Mouse (Mus musculus) heart, embryonic 10.5 days (tissue): Measurements from ENCODE around the gene Gm49416. TPM values are rescaled to one million over a fixed set of nuclear protein-coding genes. Genes with fewer than 3 reads are reported as not detected.

Experiments used
- DNase-seq: peaks from one replicate; pipeline ENCODE4 v3.0.0-alpha.2; 2017; ENCODE audit warnings: low spot score
- H3K27ac ChIP-seq: fragments of 300-500 bp; sonication (generic); 2 replicates; pipeline ENCODE4 v1.5.1; 2016; ENCODE audit warnings: mild to moderate bottlenecking
- H3K27me3 ChIP-seq: fragments of 300-500 bp; sonication (generic); 2 replicates; pipeline ENCODE4 v1.6.1; 2016; ENCODE audit warnings: mild to moderate bottlenecking; ENCODE audit not compliant: poor library complexity, insufficient read depth, severe bottlenecking
- H3K36me3 ChIP-seq: fragments of 300-500 bp; sonication (generic); 2 replicates; pipeline ENCODE4 v1.6.1; 2016; ENCODE audit warnings: mild to moderate bottlenecking, moderate library complexity
- H3K4me1 ChIP-seq: fragments of 300-500 bp; sonication (generic); 2 replicates; pipeline ENCODE4 v1.6.1; 2016; ENCODE audit warnings: mild to moderate bottlenecking
- H3K4me3 ChIP-seq: fragments of 300-500 bp; sonication (generic); 2 replicates; pipeline ENCODE4 v1.5.1; 2016; ENCODE audit warnings: mild to moderate bottlenecking, moderate library complexity
- H3K9me3 ChIP-seq: fragments of 300-500 bp; sonication (generic); 2 replicates; pipeline ENCODE4 v1.6.1; 2016; ENCODE audit warnings: mild to moderate bottlenecking, moderate library complexity
- WGBS: fragments of 180-500 bp; shearing (Covaris S2); methylation state at CpG from one replicate; pipeline ENCODE4 v1.1.7; 2016; 5-methylcytosine and 5-hydroxymethylcytosine counted together
- polyA plus RNA-seq: library from polyadenylated mRNA; unstranded; fragments of >200 nt; fragmentation: Nextera tagmentation; extraction: Ambion mirVana; gene quantifications from 2 replicates; pipeline ENCODE4 v1.2.1, GENCODE M21; 2016

The Gm49416 gene
- polyA plus RNA-seq, 1 experiment from 2014 or later = not detected

DNA sequence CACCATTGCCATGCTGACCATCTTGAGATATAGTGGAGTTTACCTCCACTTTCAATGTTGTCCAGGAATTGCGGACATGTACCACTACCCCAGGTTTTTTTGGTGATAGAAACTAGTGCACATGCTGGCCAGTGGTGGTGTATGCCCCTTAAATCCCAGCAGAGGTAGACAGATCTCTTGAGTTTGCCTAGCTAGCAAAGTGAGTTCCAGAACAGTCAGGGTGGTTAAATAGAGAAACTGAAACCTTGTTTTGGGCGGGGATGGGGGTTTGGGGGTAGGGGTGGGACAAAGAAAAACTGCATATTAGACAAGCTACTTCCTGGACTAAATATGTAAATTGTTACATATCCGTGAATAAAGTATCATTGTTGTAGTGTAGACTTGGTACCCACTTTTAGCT lies 30.3 kb downstream of the Gm49416 start:
- no peaks in the 10 kb centered on the region for H3K27me3 ChIP-seq
- H3K27ac ChIP-seq = no peak overlapping the region
- 87% methylated on average over 3 of the region's 3 CpGs for WGBS
- DNase-seq = no peak
- peaks cover 13% of the 10 kb centered on the region for H3K4me1 ChIP-seq
- H3K9me3 ChIP-seq = no peaks in the 10 kb centered on the region
- H3K36me3 ChIP-seq = peaks cover 44% of the 10 kb centered on the region
- H3K4me3 ChIP-seq = no peak overlapping the region

DNA sequence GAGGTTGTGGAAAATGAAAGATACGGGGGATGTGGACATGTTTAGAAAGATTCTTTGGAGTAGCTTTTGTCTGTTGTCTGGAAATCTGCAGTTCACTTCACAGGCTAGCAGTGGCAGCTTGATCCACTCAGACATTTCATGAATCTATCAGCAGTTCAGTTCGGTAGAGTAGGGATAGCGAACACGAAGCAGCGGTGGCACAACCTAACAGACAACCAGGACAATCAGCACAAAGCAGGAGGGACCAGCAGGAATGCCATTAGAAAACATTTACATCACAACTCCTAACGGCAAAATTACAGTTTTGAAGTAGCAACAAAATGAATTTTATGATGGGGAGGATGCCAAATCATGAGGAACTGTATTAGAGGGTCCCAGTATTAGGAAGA lies 31.0 kb downstream of the Gm49416 start:
- H3K9me3 ChIP-seq = no peaks in the 10 kb centered on the region
- peaks cover 37% of the 10 kb centered on the region for H3K36me3 ChIP-seq
- H3K27me3 ChIP-seq = no peaks in the 10 kb centered on the region
- peak overlapping the region; percentile 92 for H3K27ac ChIP-seq
- WGBS = 62% methylated on average over 6 of the region's 6 CpGs
- H3K4me1 ChIP-seq = peaks cover 13% of the 10 kb centered on the region
- peak overlapping the region; percentile 86 for H3K4me3 ChIP-seq
- DNase-seq = no peak

DNA sequence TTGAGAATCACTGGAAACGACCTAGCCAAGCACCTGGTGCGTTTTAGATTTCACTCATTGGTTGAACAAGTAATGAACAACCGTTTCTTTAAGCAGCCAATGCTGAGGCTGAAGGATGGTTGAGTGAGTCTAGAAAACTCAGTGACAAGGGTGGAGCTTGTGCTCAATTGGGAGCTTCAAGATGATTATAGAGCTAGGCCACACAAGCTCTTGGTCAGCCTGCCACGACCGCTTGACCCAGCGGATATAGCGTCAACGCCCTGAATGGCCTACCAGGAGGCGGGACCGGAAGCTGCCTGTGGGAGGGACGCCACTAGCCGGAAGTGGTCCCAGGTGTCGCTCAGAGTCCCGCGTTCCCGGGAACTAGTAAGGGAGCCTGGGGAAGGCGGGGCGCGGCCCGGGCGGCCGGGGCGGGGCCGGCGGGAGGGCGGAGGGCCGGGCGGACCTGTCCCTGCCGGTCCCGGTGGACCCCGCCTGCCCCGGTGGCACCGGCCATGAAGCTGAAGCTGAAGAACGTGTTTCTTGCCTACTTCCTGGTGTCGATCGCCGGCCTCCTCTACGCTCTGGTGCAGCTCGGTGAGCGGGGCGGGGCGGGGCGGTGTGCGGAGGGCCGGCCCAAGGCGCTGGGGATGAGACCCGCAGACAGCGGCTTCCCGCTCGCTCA lies 31.5 kb downstream of the Gm49416 start, which contains the start of gene B3gat3:
Gene B3gat3, plus strand, starts transcription at position 302 of the 664 bp plus-strand sequence.
- no peaks in the 10 kb centered on the region for H3K9me3 ChIP-seq
- peak within 1 kb of the TSS; percentile 92 for H3K27ac ChIP-seq
- peak within 1 kb of the TSS; percentile 86 for H3K4me3 ChIP-seq
- H3K4me1 ChIP-seq = peaks cover 13% of the 10 kb centered on the region
- H3K36me3 ChIP-seq = peaks cover 33% of the 10 kb centered on the region
- WGBS = 3% methylated on average over 50 of the region's 50 CpGs
- peak; percentile 98 for DNase-seq
- H3K27me3 ChIP-seq = no peaks in the 10 kb centered on the region

DNA sequence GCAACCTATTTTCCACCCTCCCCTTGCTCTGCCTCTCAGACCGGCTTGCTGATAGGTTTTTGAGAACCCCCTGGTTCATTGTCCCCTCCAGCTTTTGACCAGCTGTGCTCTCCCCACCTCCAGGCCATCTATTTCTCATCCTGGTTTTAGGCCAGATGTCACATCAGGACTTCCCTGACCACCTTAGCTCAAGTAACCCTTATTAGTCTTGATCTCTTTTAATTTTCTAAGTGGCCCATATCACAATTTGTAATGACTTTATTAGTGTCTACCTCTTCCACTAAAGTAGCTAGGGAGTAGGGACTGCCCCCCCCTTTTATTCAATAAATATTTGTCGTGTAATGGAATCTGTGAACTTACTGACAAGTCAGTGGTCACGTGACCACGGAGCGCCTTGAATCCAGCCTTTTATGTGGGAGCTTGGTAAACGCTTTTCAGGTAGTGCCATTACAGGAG lies 32.1 kb downstream of the Gm49416 start:
- H3K4me1 ChIP-seq = peaks cover 13% of the 10 kb centered on the region
- peak overlapping the region; percentile 92 for H3K27ac ChIP-seq
- DNase-seq = no peak
- H3K27me3 ChIP-seq = no peaks in the 10 kb centered on the region
- 4% methylated on average over 6 of the region's 6 CpGs for WGBS
- H3K4me3 ChIP-seq = peak overlapping the region; percentile 86
- no peaks in the 10 kb centered on the region for H3K9me3 ChIP-seq
- peaks cover 33% of the 10 kb centered on the region for H3K36me3 ChIP-seq

DNA sequence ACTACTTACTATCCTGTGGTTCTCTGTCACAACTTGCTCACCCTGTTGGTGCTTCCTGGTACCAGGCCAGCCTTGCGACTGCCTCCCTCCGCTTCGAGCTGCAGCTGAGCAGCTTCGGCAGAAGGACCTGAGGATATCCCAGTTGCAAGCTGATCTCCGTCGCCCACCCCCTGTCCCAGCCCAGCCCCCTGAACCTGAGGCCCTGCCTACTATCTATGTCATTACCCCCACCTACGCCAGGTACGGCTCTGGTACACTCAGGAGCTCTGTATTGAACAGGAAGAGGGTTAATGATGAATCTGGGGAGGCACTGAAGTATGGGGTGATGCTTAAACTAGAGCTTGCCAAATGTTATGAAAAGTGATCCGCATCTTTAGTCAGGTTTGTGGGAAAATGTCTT lies 33.0 kb downstream of the Gm49416 start:
- H3K36me3 ChIP-seq = peaks cover 32% of the 10 kb centered on the region
- no peaks in the 10 kb centered on the region for H3K9me3 ChIP-seq
- peaks cover 13% of the 10 kb centered on the region for H3K4me1 ChIP-seq
- no peaks in the 10 kb centered on the region for H3K27me3 ChIP-seq
- DNase-seq = no peak
- H3K4me3 ChIP-seq = 0 out of 2 replicates have a peak overlapping the region, but pooled peaks have one; percentile 86
- WGBS = 80% methylated on average over 9 of the region's 9 CpGs
- 0 out of 2 replicates have a peak overlapping the region, but pooled peaks have one; percentile 32 for H3K27ac ChIP-seq

DNA sequence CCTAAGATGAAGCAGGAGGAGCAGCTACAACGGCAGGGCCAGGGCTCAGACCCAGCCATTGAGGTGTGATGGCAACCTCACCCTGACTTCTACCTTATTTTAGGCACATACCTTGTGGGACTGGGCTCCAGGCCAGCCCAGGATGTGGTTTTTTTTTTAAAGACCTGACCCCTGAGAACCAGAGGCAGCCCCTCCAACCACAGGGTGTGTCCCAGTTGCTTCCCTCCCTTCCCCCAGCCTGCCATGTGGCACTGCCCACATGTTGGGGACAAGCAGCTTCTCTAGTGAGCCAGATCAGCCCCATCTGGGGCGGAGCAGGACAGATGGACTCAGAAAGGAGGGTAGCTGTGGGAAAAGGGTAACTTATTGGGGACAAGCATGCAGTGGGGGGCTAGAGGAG lies 38.0 kb downstream of the Gm49416 start:
- no peak overlapping the region for H3K4me3 ChIP-seq
- no peak overlapping the region for H3K27ac ChIP-seq
- DNase-seq = no peak
- WGBS = 83% methylated on average over 2 of the region's 2 CpGs
- H3K4me1 ChIP-seq = peaks cover 19% of the 10 kb centered on the region
- H3K9me3 ChIP-seq = no peaks in the 10 kb centered on the region
- peaks cover 48% of the 10 kb centered on the region for H3K36me3 ChIP-seq
- no peaks in the 10 kb centered on the region for H3K27me3 ChIP-seq

DNA sequence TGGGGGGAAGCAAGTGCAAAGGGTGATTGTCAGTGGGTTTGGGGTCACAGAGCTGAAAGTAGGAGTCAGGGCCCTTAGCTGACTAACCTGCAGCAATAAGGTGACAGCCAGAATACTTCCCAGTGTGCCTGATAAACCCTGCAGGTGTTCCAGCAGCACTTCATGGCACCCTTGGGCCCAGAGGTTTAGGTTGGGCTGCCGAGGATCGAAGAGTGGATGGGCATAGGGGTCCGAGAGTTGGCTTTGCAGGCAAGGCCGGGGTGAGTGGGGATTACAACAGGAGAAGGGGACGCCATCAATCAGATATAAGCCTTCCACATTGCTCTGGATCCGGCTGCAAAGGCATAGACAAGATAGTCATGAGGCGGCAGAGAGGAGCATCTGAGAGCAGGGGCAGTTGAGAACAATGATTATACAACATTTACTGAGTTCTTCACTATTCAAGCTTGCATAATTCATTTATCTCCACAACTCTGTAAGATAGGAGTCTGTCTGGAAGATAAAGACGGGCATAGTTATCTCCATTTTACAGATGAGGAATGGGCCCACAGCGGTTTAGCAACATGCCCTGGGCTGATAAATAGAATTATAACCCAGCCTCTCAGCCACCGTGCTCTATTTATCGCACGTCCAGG lies 39.3 kb downstream of the Gm49416 start:
- Histone ChIP-seq H3K9me3 (no peaks in the 10 kb centered on the region), H3K36me3 (peaks cover 44% of the 10 kb centered on the region), H3K27me3 (no peaks in the 10 kb centered on the region), H3K27ac (peak overlapping the region; percentile 92; the same call in 1 of the 2 replicates), H3K4me3 (no peak overlapping the region), H3K4me1 (peaks cover 18% of the 10 kb centered on the region)
- WGBS = 84% methylated on average over 12 of the region's 12 CpGs
- no peak for DNase-seq

DNA sequence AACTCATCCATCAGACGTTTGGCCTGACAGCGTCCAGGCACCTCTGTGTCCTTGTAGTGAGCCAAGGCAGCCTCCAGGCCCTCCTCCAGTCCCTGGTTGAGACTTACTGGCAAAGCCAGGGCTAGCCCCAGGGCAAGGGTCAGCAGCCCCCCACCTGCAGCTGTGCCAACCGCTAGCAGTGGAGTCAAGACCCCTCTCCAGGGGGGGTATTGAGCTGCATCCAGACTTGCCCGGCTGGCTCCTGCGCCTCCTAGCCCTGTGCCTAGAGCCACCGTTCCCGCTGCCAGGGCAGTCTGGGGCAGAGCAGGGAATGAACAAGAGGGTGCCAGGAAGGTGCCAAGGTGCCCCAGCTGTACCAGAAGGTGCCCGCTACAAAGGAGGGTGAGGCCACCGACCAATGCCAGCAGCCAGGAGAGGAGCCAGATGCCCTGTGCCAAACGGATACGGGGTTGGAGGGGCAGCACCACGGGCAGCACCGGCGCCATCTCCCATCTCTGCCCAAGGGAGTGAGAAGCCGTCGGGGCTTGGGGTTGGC lies 40.0 kb downstream of the Gm49416 start:
- H3K4me3 ChIP-seq = peak overlapping the region; percentile 82
- peaks cover 46% of the 10 kb centered on the region for H3K36me3 ChIP-seq
- no peak for DNase-seq
- peaks cover 18% of the 10 kb centered on the region for H3K4me1 ChIP-seq
- no peaks in the 10 kb centered on the region for H3K27me3 ChIP-seq
- peak overlapping the region; percentile 92 for H3K27ac ChIP-seq
- WGBS = 16% methylated on average over 16 of the region's 16 CpGs
- H3K9me3 ChIP-seq = no peaks in the 10 kb centered on the region

DNA sequence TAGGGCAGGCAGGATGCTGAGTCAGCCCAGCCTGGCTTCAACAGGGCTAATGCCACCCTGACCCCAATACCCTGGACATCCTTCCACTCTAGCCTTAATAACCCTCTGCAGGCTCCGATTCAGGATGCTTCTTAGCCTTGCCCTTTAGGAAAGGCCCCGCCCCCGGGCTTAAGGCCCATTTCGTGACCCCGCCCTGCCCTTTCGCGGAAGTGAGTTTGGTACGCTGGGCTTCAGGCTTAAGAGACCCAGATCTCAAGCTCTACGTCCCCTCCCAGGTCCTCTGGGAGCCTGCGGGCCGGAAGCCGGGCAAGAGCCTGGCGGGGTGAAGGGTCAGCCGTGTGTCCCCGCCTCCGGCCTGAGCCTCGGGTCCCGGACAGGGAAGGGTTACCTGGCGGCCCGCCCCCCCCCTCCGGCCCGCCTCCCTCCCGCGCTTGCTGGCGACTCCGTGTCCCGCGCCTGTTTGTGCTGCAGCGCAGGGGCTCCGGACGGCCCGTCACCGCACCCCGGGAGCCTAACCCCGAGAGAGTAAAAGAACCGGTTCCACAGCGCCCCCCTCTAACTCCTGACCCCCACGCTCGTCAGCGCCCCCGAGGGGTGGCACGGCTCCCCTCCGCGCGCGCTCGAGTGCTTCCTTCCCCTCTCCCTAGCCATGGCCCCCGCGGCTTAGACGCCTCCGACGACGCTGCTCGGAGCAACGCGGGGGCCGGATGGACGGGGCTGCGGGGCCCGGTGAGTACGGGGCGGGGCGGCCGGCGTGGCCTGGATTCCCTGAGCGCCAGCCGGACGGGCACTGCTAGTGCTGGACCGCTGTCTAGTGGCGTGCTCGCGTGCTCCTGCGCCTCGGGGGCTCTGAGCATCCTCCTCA lies 40.7 kb downstream of the Gm49416 start, which contains the start of the genes Rom1 and Eml3:
Gene Rom1, minus strand, starts transcription at position 133 of the 865 bp plus-strand sequence.
Gene Eml3, plus strand, starts transcription at position 329 of the 865 bp plus-strand sequence.
- Histone ChIP-seq H3K4me3 (peak within 1 kb of the TSS; percentile 82), H3K9me3 (no peaks in the 10 kb centered on the region), H3K27ac (peak within 1 kb of the TSS; percentile 92), H3K36me3 (peaks cover 53% of the 10 kb centered on the region), H3K27me3 (no peaks in the 10 kb centered on the region), H3K4me1 (peaks cover 18% of the 10 kb centered on the region)
- peak; percentile 94 for DNase-seq
- WGBS = under 1% methylated on average over 73 of the region's 74 CpGs

DNA sequence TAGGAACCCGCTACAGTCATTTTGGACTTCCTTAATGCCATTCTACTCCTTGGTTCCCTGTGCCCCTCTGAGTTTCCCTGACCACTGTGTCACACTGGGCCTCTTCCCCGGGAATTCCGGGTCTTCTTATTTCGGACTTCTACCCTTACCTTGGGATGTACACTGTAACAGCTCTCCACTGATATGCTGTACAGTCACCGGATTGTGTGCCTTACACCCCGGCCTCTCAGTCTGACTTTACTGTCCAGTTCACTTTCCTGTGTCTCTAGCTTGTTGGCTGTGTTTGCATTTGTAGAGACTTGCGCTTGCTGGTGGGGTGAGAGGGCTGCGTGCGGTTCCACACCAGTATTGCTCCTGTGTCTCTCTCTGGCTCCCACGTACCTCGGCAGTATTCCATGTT lies 41.4 kb downstream of the Gm49416 start:
- Histone ChIP-seq H3K4me3 (peak overlapping the region; percentile 82), H3K27me3 (no peaks in the 10 kb centered on the region), H3K9me3 (no peaks in the 10 kb centered on the region), H3K36me3 (peaks cover 60% of the 10 kb centered on the region), H3K27ac (peak overlapping the region; percentile 92), H3K4me1 (peaks cover 18% of the 10 kb centered on the region)
- 11% methylated on average over 11 of the region's 11 CpGs for WGBS
- DNase-seq = no peak

DNA sequence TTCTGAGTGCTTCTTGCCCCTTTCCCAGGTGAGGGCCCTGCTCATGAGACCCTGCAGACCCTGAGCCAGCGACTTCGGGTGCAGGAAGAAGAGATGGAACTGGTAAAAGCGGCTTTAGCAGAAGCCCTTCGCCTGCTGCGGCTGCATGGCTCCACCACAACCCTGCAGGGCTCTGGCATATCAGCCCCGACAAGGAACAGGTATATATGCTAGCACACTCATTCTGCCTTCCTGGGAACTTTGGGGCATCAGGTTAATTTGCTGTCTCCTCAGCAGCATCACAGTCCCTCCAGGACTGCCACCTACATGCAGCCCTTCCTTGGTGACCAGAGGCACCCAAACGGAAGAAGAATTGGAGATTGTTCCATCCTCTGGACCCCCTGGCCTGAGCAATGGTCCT lies 42.0 kb downstream of the Gm49416 start:
- peaks cover 18% of the 10 kb centered on the region for H3K4me1 ChIP-seq
- no peak for DNase-seq
- peak overlapping the region; percentile 82 for H3K4me3 ChIP-seq
- H3K27ac ChIP-seq = peak overlapping the region; percentile 92; the same call in 1 of the 2 replicates
- 85% methylated on average over 7 of the region's 7 CpGs for WGBS
- no peaks in the 10 kb centered on the region for H3K27me3 ChIP-seq
- peaks cover 60% of the 10 kb centered on the region for H3K36me3 ChIP-seq
- no peaks in the 10 kb centered on the region for H3K9me3 ChIP-seq

DNA sequence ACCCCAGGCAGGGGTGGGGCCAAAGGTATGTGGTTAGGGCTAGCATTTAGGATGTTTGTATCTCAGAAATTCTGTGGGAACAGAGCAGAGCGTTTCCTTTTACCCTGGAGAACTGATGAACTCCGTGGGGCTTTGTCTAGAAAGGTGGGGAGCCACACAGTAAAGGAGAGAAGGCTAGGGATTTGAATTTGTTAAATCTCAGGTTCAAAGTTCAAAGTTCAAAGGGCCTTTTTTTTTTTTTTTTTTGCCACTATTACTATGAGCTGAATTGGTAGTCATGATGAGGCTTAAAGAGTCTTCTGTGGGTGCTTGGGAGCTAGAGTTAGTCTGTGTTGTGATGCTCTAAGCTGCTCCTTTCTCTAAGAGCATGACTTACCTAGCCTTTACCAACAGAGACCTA lies 48.0 kb downstream of the Gm49416 start:
- Histone ChIP-seq H3K36me3 (peaks cover 64% of the 10 kb centered on the region), H3K9me3 (no peaks in the 10 kb centered on the region), H3K4me3 (no peak overlapping the region), H3K4me1 (peaks cover 13% of the 10 kb centered on the region), H3K27ac (no peak overlapping the region), H3K27me3 (no peaks in the 10 kb centered on the region)
- WGBS = 90% methylated on average over 2 of the region's 2 CpGs
- no peak for DNase-seq
